Mouse (Mus musculus) brain, embryonic 14.5 days (tissue): ENCODE data around the gene Kcnk7.

Source experiments
- CTCF ChIP-seq: fragments of 200-500 bp; IDR thresholded peaks from 2 replicates; pipeline ENCODE4 v1.5.1; 2012; ENCODE audit warnings: inconsistent platforms, mild to moderate bottlenecking, moderate library complexity, borderline replicate concordance; ENCODE audit not compliant: insufficient read depth, insufficient read length; ENCODE audit errors: extremely low read depth
- POLR2A ChIP-seq: fragments of 200-500 bp; IDR thresholded peaks from 2 replicates; pipeline ENCODE4 v1.6.1; 2012; ENCODE audit warnings: mild to moderate bottlenecking, inconsistent platforms, borderline replicate concordance; ENCODE audit not compliant: poor library complexity, insufficient read depth, insufficient read length, severe bottlenecking; ENCODE audit errors: extremely low read depth

- no peak for TF ChIP-seq CTCF
- TF ChIP-seq POLR2A = no peak
These were observed 8.2 kb upstream of the Kcnk7 start for GRCm38 (mm10) chr19:5695849-5696462.
